Mouse (Mus musculus) bone marrow, adult 2 months (tissue): Measurements from ENCODE around the gene Fam163a.

ENCODE experiments used
- CTCF ChIP-seq: fragments of 200-500 bp; IDR thresholded peaks from 2 replicates; pipeline ENCODE4 v1.5.1; 2011; ENCODE audit warnings: low read length, control low read depth; ENCODE audit not compliant: control insufficient read depth, insufficient read depth
- POLR2A ChIP-seq: fragments of 200-500 bp; IDR thresholded peaks from 2 replicates; pipeline ENCODE4 v1.6.1; 2011; ENCODE audit warnings: low read depth, mild to moderate bottlenecking, control low read depth, low read length, borderline replicate concordance; ENCODE audit not compliant: control insufficient read depth

DNA sequence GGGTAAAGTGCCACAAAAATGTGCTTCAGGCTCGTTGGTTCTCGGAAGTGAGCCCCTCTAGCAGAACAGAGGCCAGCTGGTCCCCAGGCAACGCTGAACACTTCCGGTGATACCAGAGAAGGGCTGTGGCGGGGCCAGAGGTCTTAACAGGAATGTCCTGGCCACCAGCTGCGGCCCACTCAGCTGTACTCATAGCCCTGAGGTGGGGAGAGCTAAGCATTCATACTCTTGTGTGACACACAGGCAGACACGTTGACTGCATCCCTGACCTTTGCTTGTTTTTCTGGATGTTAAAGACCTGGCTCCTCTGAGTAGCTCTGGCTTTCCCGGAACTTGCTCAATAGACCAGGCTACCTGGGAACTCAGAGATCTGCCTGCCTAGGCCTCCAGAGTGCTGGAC is 130.3 kb downstream of the Fam163a start:
- TF ChIP-seq CTCF (no peak), POLR2A (no peak)
